Mouse (Mus musculus) lung, postnatal 4 days (tissue): ENCODE results near the gene Arf1.

ENCODE experiments used
- DNase-seq, 2 experiments: peaks; one replicate each; pipeline ENCODE4 v3.0.0; 2021

The Arf1 gene

GRCm38 (mm10) chr11:59228122-59228953 is at the start of gene Arf1:
TSS of gene Arf1 (minus strand) at chr11:59228270.
- DNase-seq = peak; percentile 97 to 98

GRCm38 (mm10) chr11:59276877-59277276 is 48.8 kb upstream of the Arf1 start:
- no peak for DNase-seq

- no peak for DNase-seq
Observed at GRCm38 (mm10) chr11:59274184-59274583, 46.1 kb upstream of the Arf1 start.

GRCm38 (mm10) chr11:59266727-59267126 is 38.7 kb upstream of the Arf1 start:
- no peak for DNase-seq

- DNase-seq = no peak
Observed at GRCm38 (mm10) chr11:59265154-59265813, 37.2 kb upstream of the Arf1 start.

GRCm38 (mm10) chr11:59264593-59264992 is 36.5 kb upstream of the Arf1 start:
- no peak for DNase-seq

- DNase-seq = peak; percentile 74 to 87
Observed at GRCm38 (mm10) chr11:59263870-59264563, 35.9 kb upstream of the Arf1 start.

GRCm38 (mm10) chr11:59262308-59262707 is 34.2 kb upstream of the Arf1 start:
- DNase-seq = no peak

- DNase-seq = peak; percentile 53 to 82
Observed at GRCm38 (mm10) chr11:59260706-59261493, 32.8 kb upstream of the Arf1 start.

GRCm38 (mm10) chr11:59259647-59260046 is 31.6 kb upstream of the Arf1 start:
- no peak for DNase-seq

GRCm38 (mm10) chr11:59248101-59248500 is 20.0 kb upstream of the Arf1 start:
- DNase-seq = no peak

GRCm38 (mm10) chr11:59243856-59244255 is 15.8 kb upstream of the Arf1 start:
- DNase-seq = no peak

GRCm38 (mm10) chr11:59241841-59242240 is 13.8 kb upstream of the Arf1 start:
- DNase-seq = peak in 1 of 2 experiments; percentile 47

GRCm38 (mm10) chr11:59239796-59240195 is 11.7 kb upstream of the Arf1 start:
- DNase-seq = no peak

- no peak for DNase-seq
Observed at GRCm38 (mm10) chr11:59239428-59239785, 11.3 kb upstream of the Arf1 start.

GRCm38 (mm10) chr11:59238525-59239427 is 10.7 kb upstream of the Arf1 start:
- DNase-seq = peak; percentile 86 to 92

GRCm38 (mm10) chr11:59232797-59233196 is 4.7 kb upstream of the Arf1 start:
- DNase-seq = no peak

GRCm38 (mm10) chr11:59230144-59230760 is 2.2 kb upstream of the Arf1 start:
- peak; percentile 65 to 80 for DNase-seq

- no peak for DNase-seq
Observed at GRCm38 (mm10) chr11:59227604-59228121, 407 bp downstream of the Arf1 start.

- peak in 1 of 2 experiments; percentile 40 for DNase-seq
Observed at GRCm38 (mm10) chr11:59226787-59227603, 1.1 kb downstream of the Arf1 start.
